Mouse (Mus musculus) lung, postnatal 10 days (tissue): ENCODE results near the gene Parvg.

Experiments used
- DNase-seq: peaks from one replicate; pipeline ENCODE4 v3.0.0; 2021

Parvg gene

GRCm38 (mm10) chr15:84355081-84355480 lies 31.3 kb downstream of the Parvg start:
- DNase-seq = no peak

GRCm38 (mm10) chr15:84364746-84365145 lies 40.9 kb downstream of the Parvg start:
- DNase-seq = no peak

GRCm38 (mm10) chr15:84365675-84366381 lies 42.0 kb downstream of the Parvg start:
- no peak for DNase-seq

GRCm38 (mm10) chr15:84366574-84366989 lies 42.8 kb downstream of the Parvg start:
- no peak for DNase-seq

- DNase-seq = no peak
These were observed 43.6 kb downstream of the Parvg start for GRCm38 (mm10) chr15:84367402-84367801.

- DNase-seq = no peak
These were observed 49.0 kb downstream of the Parvg start for GRCm38 (mm10) chr15:84372801-84373200.

GRCm38 (mm10) chr15:84378734-84379133 lies 54.9 kb downstream of the Parvg start:
- no peak for DNase-seq

GRCm38 (mm10) chr15:84380181-84380580 lies 56.4 kb downstream of the Parvg start:
- no peak for DNase-seq

GRCm38 (mm10) chr15:84384066-84384465 lies 60.2 kb downstream of the Parvg start:
- DNase-seq = no peak

GRCm38 (mm10) chr15:84385995-84386565 lies 62.3 kb downstream of the Parvg start:
- no peak for DNase-seq

- DNase-seq = no peak
These were observed 64.9 kb downstream of the Parvg start for GRCm38 (mm10) chr15:84388698-84389131.

GRCm38 (mm10) chr15:84392131-84392530 lies 68.3 kb downstream of the Parvg start:
- no peak for DNase-seq
